Mouse (Mus musculus) erythroblast, embryonic 14.5 days (primary cell): Measurements from ENCODE around the gene Itm2b. TPM values are rescaled to one million over a fixed set of nuclear protein-coding genes. Genes with fewer than 3 reads are reported as not detected.

ENCODE experiments used
- H3K27me3 ChIP-seq: 2 replicates; pipeline ENCODE4 v1.6.1; 2012; ENCODE audit warnings: inconsistent platforms; ENCODE audit not compliant: control insufficient read depth
- H3K36me3 ChIP-seq: 2 replicates; pipeline ENCODE4 v1.6.1; 2012; ENCODE audit warnings: mild to moderate bottlenecking, inconsistent platforms; ENCODE audit not compliant: control insufficient read depth
- H3K4me1 ChIP-seq: 2 replicates; pipeline ENCODE4 v1.6.1; 2012; ENCODE audit warnings: inconsistent platforms; ENCODE audit not compliant: control insufficient read depth
- H3K4me3 ChIP-seq: replicated peaks from 2 replicates; pipeline ENCODE3; 2012; ENCODE audit warnings: moderate library complexity, mild to moderate bottlenecking, inconsistent platforms
- H3K9me3 ChIP-seq: 2 replicates; pipeline ENCODE4 v1.6.1; 2012; ENCODE audit warnings: low read length, inconsistent platforms, mixed read lengths; ENCODE audit not compliant: control insufficient read depth
- GATA1 ChIP-seq: IDR thresholded peaks from 2 replicates; pipeline ENCODE4 v1.6.1; 2012; ENCODE audit warnings: low read length, inconsistent platforms, mixed read lengths
- TAL1 ChIP-seq: IDR thresholded peaks from 3 replicates; pipeline ENCODE4 v1.6.1; 2012; ENCODE audit warnings: low read length, inconsistent platforms, mixed read lengths
- polyA plus RNA-seq: library from polyadenylated mRNA; stranded (reverse); fragments of >175 nt; gene quantifications from 2 replicates; pipeline ENCODE4 v1.2.3, GENCODE M21; 2012

Itm2b gene
- polyA plus RNA-seq, 1 experiment: 10.0 TPM

DNA sequence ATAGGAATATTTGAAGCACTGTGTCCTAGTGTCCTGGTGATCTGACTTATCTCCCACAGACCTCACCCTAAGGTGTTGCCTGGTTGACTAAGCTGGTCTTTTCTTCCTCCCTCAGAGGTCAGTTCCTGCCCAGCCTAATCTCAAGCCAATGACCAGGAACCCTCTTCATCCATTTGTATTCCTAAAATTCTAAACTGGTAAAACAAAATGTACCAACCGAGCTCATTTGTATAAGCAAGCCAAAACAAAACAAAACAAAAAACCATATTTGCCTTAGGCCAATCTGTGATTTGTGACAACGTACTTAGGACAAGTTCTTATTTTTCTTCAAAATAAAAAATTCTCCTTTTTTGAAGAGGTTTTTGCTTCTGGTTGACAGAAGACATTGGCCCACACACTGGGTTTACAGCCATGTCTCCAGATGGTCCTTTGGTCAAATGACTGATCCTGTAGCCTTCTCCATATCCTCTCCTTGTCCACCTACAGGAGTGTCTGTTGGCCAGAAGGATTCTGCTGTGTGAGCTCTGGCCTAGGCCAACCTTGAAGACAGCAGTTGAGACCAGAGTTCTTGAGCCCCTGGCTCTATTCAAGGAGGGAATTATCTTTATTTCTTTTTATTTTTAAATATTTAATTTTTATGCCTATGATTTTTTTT is 758 bp upstream of the Itm2b start:
- Histone ChIP-seq H3K36me3 (peaks cover 17% of the 10 kb centered on the region), H3K9me3 (no peaks in the 10 kb centered on the region), H3K4me1 (peaks cover 55% of the 10 kb centered on the region), H3K4me3 (peak overlapping the region; percentile 74), H3K27me3 (no peaks in the 10 kb centered on the region)
- TF ChIP-seq TAL1 (no peak), GATA1 (no peak)

GRCm38 (mm10) chr14:73384546-73384912 is 560 bp downstream of the Itm2b start:
- Histone ChIP-seq H3K36me3 (peaks cover 27% of the 10 kb centered on the region), H3K9me3 (no peaks in the 10 kb centered on the region), H3K27me3 (no peaks in the 10 kb centered on the region), H3K4me1 (peaks cover 49% of the 10 kb centered on the region), H3K4me3 (peak overlapping the region; percentile 74)
- no peak for TF ChIP-seq TAL1
- TF ChIP-seq GATA1: no peak

DNA sequence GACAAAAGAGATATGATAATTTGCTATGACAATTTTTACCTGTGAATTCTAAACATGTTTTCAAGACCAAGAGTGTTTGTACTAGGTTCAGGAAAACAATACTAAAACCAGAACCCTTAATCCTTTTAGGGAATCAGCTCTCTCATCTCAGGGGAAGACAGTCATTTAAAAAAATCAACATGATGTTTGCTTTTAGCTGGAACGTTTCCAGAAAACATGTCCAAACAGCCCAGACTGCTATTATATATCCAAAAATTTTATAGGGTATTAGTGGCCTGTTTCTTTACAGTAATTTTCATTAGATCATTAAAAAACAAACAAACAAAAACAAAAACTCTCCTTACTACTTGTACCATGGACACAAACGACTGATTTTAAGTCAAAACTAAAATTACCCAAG is 1.3 kb downstream of the Itm2b start:
- Histone ChIP-seq H3K4me3 (peak overlapping the region; percentile 74), H3K36me3 (peaks cover 33% of the 10 kb centered on the region), H3K27me3 (no peaks in the 10 kb centered on the region), H3K4me1 (peaks cover 49% of the 10 kb centered on the region), H3K9me3 (no peaks in the 10 kb centered on the region)
- no peak for TF ChIP-seq GATA1

DNA sequence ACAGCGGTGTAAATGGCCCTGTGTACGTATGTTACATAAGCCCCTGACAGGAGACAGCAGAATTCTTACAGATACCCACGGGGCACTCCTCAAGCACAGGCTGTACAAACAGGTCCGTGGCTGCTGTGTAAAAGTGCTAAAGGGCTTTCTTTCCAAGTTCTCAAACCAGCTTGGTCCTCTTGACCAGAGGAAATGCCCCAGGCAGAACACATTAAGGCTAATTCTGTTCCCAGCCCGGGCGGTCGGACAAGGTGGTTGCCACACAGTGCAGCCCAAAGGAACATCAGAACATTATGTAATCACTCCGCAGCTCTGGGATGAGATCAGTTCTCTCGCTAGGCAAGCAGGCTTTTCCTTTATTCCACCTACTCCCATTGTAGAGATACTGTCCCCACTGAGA is 2.4 kb downstream of the Itm2b start:
- Histone ChIP-seq H3K9me3 (no peaks in the 10 kb centered on the region), H3K4me3 (peak overlapping the region; percentile 74), H3K36me3 (peaks cover 44% of the 10 kb centered on the region), H3K27me3 (no peaks in the 10 kb centered on the region), H3K4me1 (peaks cover 49% of the 10 kb centered on the region)
- TF ChIP-seq TAL1 (no peak), GATA1 (no peak)

DNA sequence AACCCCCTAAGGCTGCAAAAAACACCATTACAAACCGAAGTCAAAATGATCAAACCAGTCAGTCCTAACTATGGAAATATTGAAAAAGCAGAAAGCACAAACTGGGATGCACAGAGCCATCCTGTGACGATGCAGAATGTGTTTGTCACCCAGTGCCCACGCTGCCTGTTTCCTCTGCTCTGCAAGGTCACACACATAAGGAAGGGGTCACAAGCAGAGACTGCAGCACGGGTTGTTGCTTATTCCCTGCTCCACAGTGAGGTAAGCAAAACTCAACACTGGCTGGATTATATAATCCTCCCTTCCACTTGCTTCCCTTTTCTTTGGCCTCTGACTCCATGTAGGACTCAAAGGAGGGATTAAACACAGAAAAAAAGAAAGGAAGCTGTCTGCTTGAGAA is 3.5 kb downstream of the Itm2b start:
- TF ChIP-seq GATA1: no peak
- H3K9me3 ChIP-seq: no peaks in the 10 kb centered on the region
- H3K27me3 ChIP-seq: no peaks in the 10 kb centered on the region
- no peak overlapping the region for H3K4me3 ChIP-seq
- peaks cover 48% of the 10 kb centered on the region for H3K4me1 ChIP-seq
- peaks cover 52% of the 10 kb centered on the region for H3K36me3 ChIP-seq

- Histone ChIP-seq H3K9me3 (no peaks in the 10 kb centered on the region), H3K4me1 (peaks cover 21% of the 10 kb centered on the region), H3K4me3 (no peak overlapping the region), H3K36me3 (peaks cover 65% of the 10 kb centered on the region), H3K27me3 (no peaks in the 10 kb centered on the region)
- no peak for TF ChIP-seq TAL1
- no peak for TF ChIP-seq GATA1
Observed at GRCm38 (mm10) chr14:73377804-73378203, 7.3 kb downstream of the Itm2b start.

DNA sequence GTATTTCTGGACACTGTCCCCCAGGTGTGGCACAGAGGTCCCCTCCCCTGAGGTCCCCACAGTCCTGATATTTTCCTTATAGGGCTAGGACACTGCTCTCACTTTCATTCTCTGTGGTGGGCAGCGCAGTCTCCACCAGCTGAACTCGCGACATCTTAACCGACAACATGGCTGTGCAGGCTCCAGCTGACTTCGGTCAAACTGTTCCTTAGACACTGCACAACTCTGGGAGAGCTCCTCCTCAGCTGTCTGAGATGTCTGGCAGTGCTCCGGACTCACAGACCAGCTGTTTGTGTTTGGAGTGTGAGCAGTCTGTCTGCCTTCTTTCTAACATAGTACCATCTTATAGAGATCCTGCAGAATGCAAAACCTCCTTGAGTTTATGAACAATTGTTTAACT is 8.2 kb downstream of the Itm2b start:
- peaks cover 15% of the 10 kb centered on the region for H3K4me1 ChIP-seq
- peaks cover 67% of the 10 kb centered on the region for H3K36me3 ChIP-seq
- no peaks in the 10 kb centered on the region for H3K9me3 ChIP-seq
- no peak overlapping the region for H3K4me3 ChIP-seq
- no peaks in the 10 kb centered on the region for H3K27me3 ChIP-seq
- TF ChIP-seq GATA1 (no peak), TAL1 (no peak)

DNA sequence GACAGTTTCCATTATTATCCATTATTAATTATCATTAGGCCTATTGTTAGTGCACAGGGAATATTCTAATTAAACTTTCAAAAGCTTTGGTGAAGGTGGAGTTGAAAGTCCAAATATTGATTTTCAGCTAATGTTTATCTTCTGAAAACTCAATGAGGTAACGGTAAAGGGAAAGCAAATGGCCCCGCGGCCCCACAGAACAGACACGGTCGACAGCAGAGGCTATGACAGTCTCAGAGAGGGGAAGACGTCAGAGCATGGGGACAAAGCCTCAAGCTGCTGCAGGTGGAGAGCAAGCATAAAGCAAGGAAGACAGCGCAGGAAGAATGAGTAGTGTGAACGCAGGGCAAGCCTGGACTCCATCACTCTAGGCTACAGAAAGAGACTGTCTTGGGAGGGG is 9.2 kb downstream of the Itm2b start:
- H3K9me3 ChIP-seq: no peaks in the 10 kb centered on the region
- H3K4me1 ChIP-seq: peaks cover 12% of the 10 kb centered on the region
- no peak for TF ChIP-seq GATA1
- TF ChIP-seq TAL1: no peak
- no peak overlapping the region for H3K4me3 ChIP-seq
- peaks cover 64% of the 10 kb centered on the region for H3K36me3 ChIP-seq
- no peaks in the 10 kb centered on the region for H3K27me3 ChIP-seq

GRCm38 (mm10) chr14:73375445-73375844 is 9.6 kb downstream of the Itm2b start:
- Histone ChIP-seq H3K36me3 (peaks cover 63% of the 10 kb centered on the region), H3K9me3 (no peaks in the 10 kb centered on the region), H3K4me3 (no peak overlapping the region), H3K4me1 (peaks cover 16% of the 10 kb centered on the region), H3K27me3 (no peaks in the 10 kb centered on the region)
- TF ChIP-seq TAL1 (no peak), GATA1 (no peak)

DNA sequence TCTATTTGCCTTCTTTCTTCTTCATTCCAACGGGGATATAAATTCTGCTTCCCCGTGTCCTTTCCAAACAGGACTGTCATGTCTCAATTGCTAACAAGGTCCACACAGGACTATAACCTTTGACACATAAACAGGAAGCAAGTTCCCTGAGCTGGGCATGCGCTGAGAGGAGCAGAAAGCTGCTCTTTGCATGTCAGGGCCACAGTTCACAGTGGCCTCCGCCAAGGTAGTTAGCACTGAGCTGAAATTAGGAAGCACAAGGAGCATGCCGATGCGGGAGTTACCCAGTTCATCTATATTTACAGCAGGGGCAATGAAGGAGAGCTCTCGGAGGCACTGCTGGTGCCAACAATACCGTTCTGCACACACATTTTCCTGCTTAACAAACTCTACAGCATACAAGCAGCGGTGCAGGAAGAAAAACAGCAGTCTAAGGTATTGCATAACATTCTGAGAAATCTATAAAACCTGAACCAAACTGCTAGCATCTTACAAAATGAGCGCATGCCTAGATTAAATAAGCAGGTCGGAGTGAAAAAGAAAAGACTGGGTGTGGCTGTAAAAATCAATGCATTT is 10.7 kb downstream of the Itm2b start:
- peaks cover 63% of the 10 kb centered on the region for H3K36me3 ChIP-seq
- H3K27me3 ChIP-seq: no peaks in the 10 kb centered on the region
- no peak overlapping the region for H3K4me3 ChIP-seq
- H3K9me3 ChIP-seq: no peaks in the 10 kb centered on the region
- no peak for TF ChIP-seq TAL1
- no peak for TF ChIP-seq GATA1
- H3K4me1 ChIP-seq: peaks cover 24% of the 10 kb centered on the region
